Mouse (Mus musculus) heart, postnatal 0 days (tissue): ENCODE results near the gene Tpgs1. TPM values are rescaled to one million over a fixed set of nuclear protein-coding genes. Genes with fewer than 3 reads are reported as not detected.

Experiments
- ATAC-seq: fragments of 200-750 bp; cut with Nextera tagmentation; 2 replicates; pipeline ENCODE4 v1.8.0; 2017; ENCODE audit warnings: low read depth, moderate number of reproducible peaks, moderate library complexity; ENCODE audit not compliant: insufficient read depth
- DNase-seq: peaks from one replicate; pipeline ENCODE4 v3.0.0-alpha.2; 2016; ENCODE audit warnings: low spot score
- H3K27ac ChIP-seq: fragments of 300-500 bp; sonication (generic); 2 replicates; pipeline ENCODE4 v1.5.1; 2014; ENCODE audit warnings: low read depth, mild to moderate bottlenecking
- H3K27me3 ChIP-seq: fragments of 300-500 bp; sonication (generic); 2 replicates; pipeline ENCODE4 v1.6.1; 2014; ENCODE audit warnings: low read length, mixed read lengths; ENCODE audit not compliant: control insufficient read depth, insufficient read depth
- H3K36me3 ChIP-seq: fragments of 300-500 bp; sonication (generic); replicated peaks from 2 replicates; pipeline ENCODE4 v1.6.1; 2014; ENCODE audit warnings: low read length, mixed read lengths; ENCODE audit not compliant: control insufficient read depth, insufficient read depth
- H3K4me1 ChIP-seq: fragments of 300-500 bp; sonication (generic); 2 replicates; pipeline ENCODE4 v1.6.1; 2014; ENCODE audit warnings: antibody characterized with exemption; ENCODE audit not compliant: control insufficient read depth, insufficient read depth
- H3K4me2 ChIP-seq: fragments of 300-500 bp; sonication (generic); 2 replicates; pipeline ENCODE4 v1.6.1; 2014; ENCODE audit warnings: low read depth, mild to moderate bottlenecking, low read length, moderate library complexity
- H3K4me3 ChIP-seq: fragments of 300-500 bp; sonication (generic); 2 replicates; pipeline ENCODE4 v1.5.1; 2014; ENCODE audit warnings: low read depth, low read length
- H3K9ac ChIP-seq: fragments of 300-500 bp; sonication (generic); replicated peaks from 2 replicates; pipeline ENCODE4 v1.6.1; 2014; ENCODE audit warnings: low read depth, low read length, mixed read lengths
- H3K9me3 ChIP-seq: fragments of 300-500 bp; sonication (generic); replicated peaks from 2 replicates; pipeline ENCODE4 v1.6.1; 2016; ENCODE audit warnings: low read length; ENCODE audit not compliant: control insufficient read depth
- CTCF ChIP-seq: IDR thresholded peaks from 2 replicates; pipeline ENCODE4 v1.5.1; 2016; ENCODE audit warnings: antibody characterized with exemption, control low read depth, low read depth
- EP300 ChIP-seq: IDR thresholded peaks from 2 replicates; pipeline ENCODE4 v1.6.1; 2016; ENCODE audit warnings: antibody characterized with exemption, low read depth
- WGBS: fragments of 180-500 bp; shearing (Covaris S2); extraction: QIAGEN DNeasy Blood & Tissue Kit; methylation state at CpG from one replicate; pipeline ENCODE4 v1.1.7; 2014; 5-methylcytosine and 5-hydroxymethylcytosine counted together
- polyA plus RNA-seq: library from polyadenylated mRNA; unstranded; fragments of >200 nt; fragmentation: Nextera tagmentation; extraction: Ambion mirVana; gene quantifications from 2 replicates; pipeline ENCODE4 v1.2.1, GENCODE M21; 2015
- total RNA-seq: library from RNA; depleted of rRNA; stranded (reverse); fragments of >200 nt; gene quantifications from 2 replicates; pipeline ENCODE4 v1.2.3, GENCODE M21; 2014; ENCODE audit warnings: low replicate concordance

The Tpgs1 gene
- total and polyA plus RNA-seq, 2 experiments from 2014 or later = 19.7 to 43.6 TPM

DNA sequence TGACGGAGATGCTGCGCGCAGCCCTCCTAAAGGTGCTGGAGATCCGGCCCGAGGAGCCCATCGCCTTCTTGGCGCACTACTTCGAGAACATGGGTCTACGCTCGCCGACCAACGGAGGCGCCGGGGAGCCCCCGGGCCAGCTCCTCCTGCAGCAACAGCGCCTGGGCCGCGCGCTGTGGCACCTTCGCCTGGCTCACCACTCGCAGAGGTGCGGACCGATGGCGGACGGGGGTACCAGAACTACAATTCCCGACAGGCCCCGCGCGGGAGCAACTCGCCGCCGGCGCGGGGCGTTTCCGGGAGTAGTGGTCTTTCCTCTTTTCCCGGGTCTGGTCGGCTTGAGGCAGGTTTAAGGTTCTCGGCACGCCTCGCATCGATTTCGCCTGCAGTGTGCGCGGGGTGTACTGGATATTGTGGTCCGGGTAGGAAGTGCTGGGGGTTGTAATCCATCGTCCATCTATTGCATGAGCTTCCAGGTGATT, 448 bp downstream of the Tpgs1 start:
- Histone ChIP-seq H3K4me2 (peak overlapping the region; percentile 79), H3K27ac (peak overlapping the region; percentile 89), H3K36me3 (0 out of 2 replicates have a peak, but pooled peaks cover 5% of the 10 kb centered on the region), H3K4me3 (peak overlapping the region; percentile 94), H3K4me1 (0 out of 2 replicates have a peak, but pooled peaks cover 9% of the 10 kb centered on the region), H3K27me3 (no peaks in the 10 kb centered on the region), H3K9ac (peak overlapping the region; percentile 64), H3K9me3 (no peaks in the 10 kb centered on the region)
- no peak for TF ChIP-seq CTCF
- DNase-seq = no peak
- peak; percentile 59 for ATAC-seq
- WGBS = 1% methylated on average over 47 of the region's 47 CpGs

DNA sequence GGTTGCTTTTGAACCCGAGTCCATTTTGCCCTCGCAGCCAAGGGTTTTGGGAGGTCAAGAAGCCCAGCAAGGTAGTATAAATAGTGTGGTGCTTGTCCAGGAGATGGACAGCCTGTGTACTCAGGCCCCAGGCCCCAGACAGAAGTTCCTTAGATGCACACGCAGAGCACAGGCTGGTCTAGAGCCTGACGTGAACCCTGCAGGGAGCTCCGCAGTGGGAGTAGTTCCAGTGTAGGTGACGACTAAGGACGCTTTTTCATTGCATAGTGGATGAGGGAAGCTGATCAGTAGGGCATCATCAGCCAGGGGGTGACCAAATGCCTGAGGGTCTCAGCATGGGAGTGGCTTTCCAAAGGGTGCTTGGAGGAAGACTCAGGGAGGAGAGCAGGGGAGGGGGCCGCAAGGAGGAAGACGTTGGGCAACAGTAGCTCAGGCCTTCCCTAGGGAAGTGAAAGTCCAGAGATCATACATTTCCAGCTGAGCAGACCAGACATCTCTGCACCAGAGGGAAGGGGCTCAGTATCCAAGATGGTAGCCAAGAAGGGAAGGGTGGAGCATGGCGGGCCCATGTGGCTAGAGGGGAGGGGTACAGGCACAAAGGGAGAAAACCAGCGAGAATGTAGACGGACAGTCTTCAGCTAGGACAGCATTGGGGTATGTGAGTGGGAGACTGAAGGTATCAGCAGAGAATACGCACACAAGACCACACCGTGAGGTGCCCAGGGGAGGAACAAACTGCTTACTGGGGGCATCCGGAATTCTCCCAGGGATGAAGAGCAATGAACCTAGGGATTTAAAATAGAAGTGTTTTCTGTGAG, 1.1 kb downstream of the Tpgs1 start:
- no peaks in the 10 kb centered on the region for H3K27me3 ChIP-seq
- H3K36me3 ChIP-seq = 0 out of 2 replicates have a peak, but pooled peaks cover 6% of the 10 kb centered on the region
- H3K27ac ChIP-seq = peak overlapping the region; percentile 89; the same call in 1 of the 2 replicates
- no peak for DNase-seq
- no peaks in the 10 kb centered on the region for H3K9me3 ChIP-seq
- peak overlapping the region; percentile 64; the same call in 1 of the 2 replicates for H3K9ac ChIP-seq
- WGBS = 37% methylated on average over 15 of the region's 15 CpGs
- H3K4me2 ChIP-seq = peak overlapping the region; percentile 79
- TF ChIP-seq CTCF (no peak), EP300 (no peak)
- peak overlapping the region; percentile 94 for H3K4me3 ChIP-seq
- no peak; the same call in 1 of the 2 replicates for ATAC-seq
- H3K4me1 ChIP-seq = 0 out of 2 replicates have a peak, but pooled peaks cover 9% of the 10 kb centered on the region

DNA sequence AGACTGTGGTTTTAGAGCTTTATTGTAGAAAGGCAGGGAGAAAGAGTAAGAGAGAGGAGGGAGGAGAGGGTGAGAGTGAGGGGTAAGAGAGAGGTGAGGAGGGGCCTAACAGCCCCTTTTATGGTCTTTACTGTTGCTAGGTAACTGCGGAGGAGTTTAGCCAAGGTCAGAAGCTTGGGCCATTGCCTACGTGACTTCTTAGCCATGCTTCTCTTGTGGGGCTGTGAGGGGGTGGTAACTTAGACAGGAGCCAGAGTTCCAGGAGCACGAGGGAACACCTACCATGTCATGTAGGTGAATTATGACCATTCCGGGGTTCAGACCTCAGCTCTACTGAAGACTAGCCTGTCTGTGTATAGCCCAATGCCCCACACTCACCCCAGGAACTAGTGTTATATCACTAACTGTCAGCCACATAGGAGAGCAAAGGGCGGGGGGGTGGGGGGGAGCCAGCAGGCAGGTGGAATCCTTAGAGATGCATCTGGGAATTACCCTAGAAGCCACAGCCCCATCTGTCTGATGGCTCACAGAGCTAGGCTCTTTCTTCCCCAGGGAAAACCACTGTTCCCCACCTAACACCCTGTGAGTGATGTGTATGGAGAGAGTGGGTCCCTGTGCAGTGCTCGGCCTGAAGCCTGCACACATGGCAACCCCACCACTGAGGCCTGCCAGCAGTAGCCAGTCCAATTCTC, 2.4 kb downstream of the Tpgs1 start:
- TF ChIP-seq CTCF = no peak
- TF ChIP-seq EP300 = no peak
- no peak for ATAC-seq
- Histone ChIP-seq H3K4me1 (0 out of 2 replicates have a peak, but pooled peaks cover 9% of the 10 kb centered on the region), H3K9ac (no peak overlapping the region), H3K9me3 (no peaks in the 10 kb centered on the region), H3K36me3 (0 out of 2 replicates have a peak, but pooled peaks cover 6% of the 10 kb centered on the region), H3K4me3 (no peak overlapping the region), H3K4me2 (no peak overlapping the region), H3K27me3 (no peaks in the 10 kb centered on the region), H3K27ac (no peak overlapping the region)
- no peak for DNase-seq
- 81% methylated on average over 6 of the region's 6 CpGs for WGBS

DNA sequence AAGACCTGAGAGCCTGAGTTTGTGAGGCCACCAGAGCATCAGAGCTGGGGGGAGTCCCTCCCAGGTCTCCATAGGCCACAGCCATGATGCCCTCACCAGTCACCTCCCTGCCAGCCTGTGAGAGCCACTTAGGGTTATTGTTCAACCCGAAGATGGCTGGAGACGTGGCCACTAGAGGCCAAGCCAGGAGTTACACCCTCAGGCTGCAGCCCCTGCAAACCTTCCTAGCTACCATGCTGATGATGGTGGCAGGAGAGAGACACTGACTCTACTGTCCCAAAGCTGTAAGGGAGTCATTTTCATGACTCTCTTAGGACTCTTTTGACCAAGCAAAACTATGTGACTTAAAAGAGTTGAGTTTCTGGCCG, 2.9 kb downstream of the Tpgs1 start:
- Histone ChIP-seq H3K27me3 (no peaks in the 10 kb centered on the region), H3K4me1 (0 out of 2 replicates have a peak, but pooled peaks cover 9% of the 10 kb centered on the region), H3K9ac (no peak overlapping the region), H3K4me3 (no peak overlapping the region), H3K36me3 (0 out of 2 replicates have a peak, but pooled peaks cover 6% of the 10 kb centered on the region), H3K9me3 (no peaks in the 10 kb centered on the region), H3K27ac (no peak overlapping the region), H3K4me2 (no peak overlapping the region)
- no peak for ATAC-seq
- TF ChIP-seq CTCF = no peak
- no peak for TF ChIP-seq EP300
- WGBS = 70% methylated on average over 3 of the region's 3 CpGs
- DNase-seq = no peak

DNA sequence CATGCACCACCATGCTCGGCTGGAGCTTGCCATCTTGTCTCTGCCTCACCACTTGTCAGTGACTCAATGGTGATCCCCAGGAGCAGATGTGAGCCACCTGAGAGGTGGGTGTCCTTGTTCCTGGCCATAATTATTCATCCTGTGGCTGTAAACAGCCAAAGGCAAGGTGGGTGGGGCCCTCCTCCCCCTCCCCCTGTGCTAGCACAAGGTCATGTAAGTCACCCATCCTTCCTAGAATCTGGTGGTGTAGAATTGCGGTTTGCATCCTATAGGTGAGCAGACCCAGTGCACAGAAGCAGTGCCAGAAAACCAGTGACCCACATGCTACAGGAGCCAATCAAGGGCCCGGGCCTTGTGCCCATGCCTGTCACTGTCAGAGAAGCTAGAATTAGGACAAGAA, 3.9 kb downstream of the Tpgs1 start:
- Histone ChIP-seq H3K4me2 (no peak overlapping the region), H3K27me3 (no peaks in the 10 kb centered on the region), H3K27ac (no peak overlapping the region), H3K9me3 (no peaks in the 10 kb centered on the region), H3K36me3 (0 out of 2 replicates have a peak, but pooled peaks cover 6% of the 10 kb centered on the region), H3K9ac (no peak overlapping the region), H3K4me3 (no peak overlapping the region), H3K4me1 (0 out of 2 replicates have a peak, but pooled peaks cover 9% of the 10 kb centered on the region)
- TF ChIP-seq EP300 = no peak
- no peak for TF ChIP-seq CTCF
- 91% methylated on average over 3 of the region's 3 CpGs for WGBS
- no peak for ATAC-seq
- DNase-seq = no peak
